Mouse (Mus musculus) kidney, adult 2 months (tissue): ENCODE data around the gene Chaf1a.

Experiments
- CTCF ChIP-seq: fragments of 200-500 bp; conservative IDR thresholded peaks from 2 replicates; pipeline ENCODE4 v1.5.1; 2011; ENCODE audit warnings: low read depth, mild to moderate bottlenecking, control low read depth, low read length, moderate library complexity, mixed read lengths; ENCODE audit not compliant: insufficient read depth, insufficient read length
- POLR2A ChIP-seq: fragments of 200-500 bp; IDR thresholded peaks from one replicate; pipeline ENCODE4 v1.6.1; 2011; ENCODE audit warnings: low read depth, low read length, control low read depth

GRCm38 (mm10) chr17:56024931-56025330 lies 15.3 kb upstream of the Chaf1a start:
- TF ChIP-seq CTCF, result no peak
- TF ChIP-seq POLR2A, result no peak
